Mouse (Mus musculus): ENCODE data around the gene Klhl3.
"Not testable (repeated sequence)": the region's sequence is repeated elsewhere in the genome, so short reads cannot be mapped to it uniquely, and the experiment has no call there.

The Klhl3 gene

GRCm38 (mm10) chr13:58113061-58113900, at the start of gene Klhl3:
TSS of gene Klhl3 (minus strand) at chr13:58113592.
- DNase-seq (ENCODE audit: low spot score in 2 of 2), result peak; percentile 13 to 71

GRCm38 (mm10) chr13:58160761-58161160, 47.4 kb upstream of the Klhl3 start:
- DNase-seq (ENCODE audit: low spot score in 2 of 2), result no peak

- DNase-seq (ENCODE audit: low spot score in 2 of 2), result peak; percentile 86 to 92
Measured at GRCm38 (mm10) chr13:58158099-58158912, 44.9 kb upstream of the Klhl3 start.

- DNase-seq (ENCODE audit: low spot score in 2 of 2), result peak; percentile 85 to 91
Measured at GRCm38 (mm10) chr13:58157447-58158098, 44.2 kb upstream of the Klhl3 start, which contains the start of gene Idnk. TSS of gene Idnk (plus strand) at chr13:58157649.

GRCm38 (mm10) chr13:58157036-58157435, 43.6 kb upstream of the Klhl3 start:
- no peak for DNase-seq (ENCODE audit: low spot score in 2 of 2)

GRCm38 (mm10) chr13:58156031-58156430, 42.6 kb upstream of the Klhl3 start:
- peak in 1 of 2 experiments; percentile 55 for DNase-seq (ENCODE audit: low spot score in 2 of 2)

- DNase-seq (ENCODE audit: low spot score in 2 of 2), result no peak
Measured at GRCm38 (mm10) chr13:58150442-58150841, 37.0 kb upstream of the Klhl3 start.

GRCm38 (mm10) chr13:58149629-58150028, 36.2 kb upstream of the Klhl3 start:
- DNase-seq (ENCODE audit: low spot score in 2 of 2), result no peak

GRCm38 (mm10) chr13:58149033-58149558, 35.7 kb upstream of the Klhl3 start:
- DNase-seq (ENCODE audit: low spot score in 2 of 2), result no peak

- DNase-seq (ENCODE audit: low spot score in 2 of 2), result peak; percentile 48 to 72
Measured at GRCm38 (mm10) chr13:58148256-58148831, 35.0 kb upstream of the Klhl3 start.

GRCm38 (mm10) chr13:58147760-58148159, 34.4 kb upstream of the Klhl3 start:
- DNase-seq (ENCODE audit: low spot score in 2 of 2), result no peak

- not testable (repeated sequence) for DNase-seq (ENCODE audit: low spot score in 2 of 2)
Measured at GRCm38 (mm10) chr13:58146603-58147002, 33.2 kb upstream of the Klhl3 start.

- DNase-seq (ENCODE audit: low spot score in 2 of 2), result peak in 1 of 2 experiments; percentile 48
Measured at GRCm38 (mm10) chr13:58131692-58132091, 18.3 kb upstream of the Klhl3 start.

- peak; percentile 27 to 29 for DNase-seq (ENCODE audit: low spot score in 2 of 2)
Measured at GRCm38 (mm10) chr13:58129687-58130246, 16.4 kb upstream of the Klhl3 start.

- peak; percentile 93 to 95 for DNase-seq (ENCODE audit: low spot score in 2 of 2)
Measured at GRCm38 (mm10) chr13:58128768-58129671, 15.6 kb upstream of the Klhl3 start.

GRCm38 (mm10) chr13:58128396-58128767, 15.0 kb upstream of the Klhl3 start, which contains the start of gene Hnrnpa0:
TSS of gene Hnrnpa0 (minus strand) at chr13:58128556.
- DNase-seq (ENCODE audit: low spot score in 2 of 2), result peak; percentile 97 to 99

GRCm38 (mm10) chr13:58127766-58128361, 14.5 kb upstream of the Klhl3 start:
- peak; percentile 72 to 90 for DNase-seq (ENCODE audit: low spot score in 2 of 2)

- peak in 1 of 2 experiments; percentile 49 for DNase-seq (ENCODE audit: low spot score in 2 of 2)
Measured at GRCm38 (mm10) chr13:58126862-58127765, 13.7 kb upstream of the Klhl3 start.

Measured in spleen, postnatal 10 days (tissue).